Mouse (Mus musculus) right cerebral cortex, adult 18-20 months (tissue): Measurements from ENCODE around the gene Mff.

Experiments
- DNase-seq: peaks from one replicate; pipeline ENCODE4 v3.0.0; 2022; ENCODE audit warnings: mixed read lengths

Mff gene

DNA sequence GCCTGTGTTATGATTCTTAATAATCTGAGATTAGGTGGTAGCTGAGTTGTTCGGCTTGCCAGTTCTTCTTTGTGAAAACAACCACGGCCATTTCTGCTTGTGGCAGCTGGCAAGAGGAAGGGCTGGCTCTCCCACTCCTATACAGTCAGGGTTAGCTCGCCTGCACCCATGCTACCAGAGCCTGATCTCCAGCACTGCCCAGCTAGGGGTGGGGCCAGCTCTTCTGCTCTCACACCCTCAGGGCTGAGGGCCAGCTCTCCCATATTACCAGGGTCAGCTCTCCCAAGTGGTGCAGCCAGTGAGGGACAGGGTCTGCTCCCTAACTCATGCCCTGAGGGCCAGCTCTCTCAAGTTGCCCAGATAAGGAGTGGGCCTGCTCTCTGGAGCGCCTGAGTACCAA lies 47.7 kb downstream of the Mff start:
- no peak for DNase-seq

DNA sequence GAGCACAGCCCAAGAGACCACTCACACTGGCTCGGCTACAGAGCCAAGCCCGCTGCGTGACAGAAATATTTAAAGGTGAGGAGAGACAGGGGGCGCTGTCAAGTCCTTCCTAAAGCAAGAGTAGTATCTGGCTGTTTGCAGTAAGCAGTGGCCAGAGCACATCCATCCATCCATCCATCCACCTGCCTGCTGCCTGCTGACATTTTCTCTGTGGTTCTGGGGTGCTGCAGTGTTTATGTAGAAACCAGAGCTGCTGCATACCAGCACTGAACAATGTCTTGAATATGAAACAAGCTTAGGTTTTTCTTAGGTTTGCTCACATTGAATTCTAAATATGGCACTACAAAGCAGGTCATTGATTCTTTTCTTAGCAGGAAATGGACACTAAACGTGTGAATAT lies 48.5 kb downstream of the Mff start:
- no peak for DNase-seq

DNA sequence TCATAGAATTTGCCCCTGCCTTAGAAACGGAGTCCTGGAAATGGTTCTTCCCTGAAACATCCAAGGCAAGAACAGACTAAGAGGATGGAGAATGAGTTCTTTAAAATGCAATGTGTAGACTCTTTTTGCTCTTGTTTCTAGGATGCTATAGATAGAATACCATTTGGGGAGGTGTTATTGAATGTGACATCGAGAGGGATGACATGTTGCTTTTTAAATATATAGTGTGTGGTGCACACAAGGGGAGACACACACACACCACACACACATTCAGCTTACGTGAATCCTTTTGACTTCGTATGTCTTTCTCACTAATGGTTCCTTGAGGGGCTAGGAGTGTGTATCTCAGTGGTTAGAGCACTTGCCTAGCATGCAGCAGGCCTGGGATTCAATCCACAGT lies 50.6 kb downstream of the Mff start:
- DNase-seq = no peak

DNA sequence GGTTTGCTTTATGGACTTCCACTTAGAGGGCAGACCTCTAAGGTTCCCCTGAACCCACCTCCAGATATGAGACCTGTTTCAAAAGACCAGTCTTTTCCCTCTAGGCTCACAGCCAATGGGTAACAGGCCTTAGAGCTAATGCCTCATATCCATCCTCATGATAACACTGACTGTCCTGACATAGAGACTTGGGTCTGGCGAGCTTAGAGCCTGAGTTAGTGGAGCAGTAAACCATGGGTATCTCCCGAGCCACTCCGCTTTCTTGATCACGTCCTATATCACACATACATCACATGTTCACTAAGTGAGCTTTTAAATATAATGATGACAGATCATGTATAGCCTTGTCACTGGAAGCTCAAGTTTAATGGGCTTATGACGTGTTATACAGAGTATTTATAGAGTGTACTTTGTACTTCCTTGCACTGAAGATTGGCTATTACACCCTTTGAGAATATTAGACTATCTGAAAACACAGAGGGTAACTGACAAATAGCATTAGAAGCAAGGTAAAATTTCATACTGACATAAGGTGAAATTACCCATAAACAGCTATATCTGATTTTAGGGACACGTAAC lies 54.8 kb downstream of the Mff start:
- no peak for DNase-seq

DNA sequence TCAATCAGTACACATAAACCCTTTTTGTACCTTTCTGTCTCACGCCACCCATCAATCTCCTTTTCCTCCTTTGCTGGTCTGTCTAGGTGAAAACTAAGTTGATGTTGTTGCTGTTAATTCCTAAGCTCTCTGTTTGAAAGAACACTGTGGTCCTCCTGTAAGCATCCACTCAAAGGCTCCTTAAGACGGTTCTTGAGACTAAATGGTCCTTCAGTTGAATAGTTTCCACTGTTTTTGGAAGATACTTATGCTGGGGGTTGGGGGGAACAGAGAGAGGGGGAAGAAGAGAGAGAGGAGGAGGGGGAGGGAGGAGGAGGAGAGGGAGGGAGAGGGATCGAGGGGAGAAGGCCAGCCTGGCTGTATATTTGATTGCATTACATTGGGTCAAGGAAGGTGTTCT lies 58.9 kb downstream of the Mff start:
- no peak for DNase-seq

DNA sequence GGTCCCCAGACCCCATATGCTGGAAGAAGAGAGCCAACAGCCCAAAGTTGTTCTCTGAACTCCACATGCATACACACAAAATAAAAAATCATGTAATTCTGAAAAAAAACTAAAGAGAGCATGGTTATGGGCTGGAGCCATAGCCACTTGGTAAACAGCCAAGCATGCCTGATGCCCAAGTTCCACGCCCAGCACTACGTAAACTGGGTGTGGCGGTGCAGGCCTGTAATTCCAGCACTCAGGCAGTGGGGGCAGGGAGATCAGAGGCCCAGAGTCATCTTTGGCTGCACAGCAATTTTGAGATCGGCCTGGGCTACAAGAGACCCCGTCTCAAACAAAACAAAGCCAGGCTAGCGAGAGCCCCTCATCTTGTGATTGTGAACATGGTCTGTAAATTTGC lies 60.9 kb downstream of the Mff start:
- DNase-seq = no peak

DNA sequence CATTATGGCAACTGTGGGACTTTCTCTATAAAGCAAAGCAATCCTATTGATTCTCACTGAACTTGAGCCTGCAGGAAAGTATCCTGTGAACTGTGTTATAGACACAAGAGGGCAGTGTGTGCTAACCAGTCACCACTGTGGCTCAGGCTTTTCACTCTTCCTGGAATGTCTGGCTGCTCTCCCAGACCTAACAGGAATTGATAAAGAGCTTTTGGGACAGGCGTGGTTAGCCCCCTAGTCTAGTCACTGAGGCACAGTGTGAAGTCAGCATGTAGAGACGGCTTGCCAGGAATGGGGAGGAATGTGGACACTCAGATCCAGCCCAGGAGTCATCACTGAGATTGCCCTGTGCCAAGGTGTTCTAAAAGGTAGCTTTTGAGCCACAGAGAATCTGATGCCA lies 62.7 kb downstream of the Mff start:
- DNase-seq = peak; percentile 57

DNA sequence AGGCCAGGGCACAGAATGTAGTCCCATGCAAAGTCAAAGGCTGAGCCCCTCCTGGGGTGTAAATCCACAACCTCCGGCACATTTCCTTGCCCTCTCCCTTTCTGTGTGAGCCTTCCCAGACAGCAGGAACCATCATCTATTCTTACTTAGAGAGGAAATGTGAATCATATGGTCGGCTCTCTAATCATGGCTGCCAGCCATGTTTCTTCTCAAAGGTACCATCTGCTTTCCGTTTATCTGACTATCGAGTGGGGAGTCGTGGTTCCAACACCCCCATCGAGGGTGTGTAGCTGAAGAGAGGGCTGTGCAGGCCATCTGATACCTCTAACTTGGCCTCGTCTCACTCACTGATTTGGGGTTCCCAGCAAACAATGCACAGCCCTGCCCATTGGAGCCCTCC lies 63.4 kb downstream of the Mff start:
- DNase-seq = no peak

DNA sequence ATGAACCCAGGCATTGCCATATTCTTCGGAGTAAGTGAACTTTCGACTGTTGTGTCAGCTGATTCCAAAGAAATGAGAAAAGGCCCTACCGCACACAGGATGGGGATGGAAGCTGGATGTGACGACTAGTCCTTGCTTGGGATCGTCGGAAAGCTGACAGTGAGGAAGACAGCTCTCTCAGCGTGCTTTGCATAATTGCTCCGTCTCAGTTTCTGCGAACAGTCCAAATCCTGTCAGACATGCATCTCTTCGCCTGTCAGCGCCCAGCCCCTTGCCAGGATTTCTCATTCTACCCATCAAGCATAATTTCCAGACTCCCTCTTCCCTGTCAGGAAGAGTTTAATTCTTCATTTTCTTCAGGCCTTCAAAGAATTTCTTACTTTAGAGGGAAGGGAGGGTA lies 66.4 kb downstream of the Mff start:
- DNase-seq = no peak

DNA sequence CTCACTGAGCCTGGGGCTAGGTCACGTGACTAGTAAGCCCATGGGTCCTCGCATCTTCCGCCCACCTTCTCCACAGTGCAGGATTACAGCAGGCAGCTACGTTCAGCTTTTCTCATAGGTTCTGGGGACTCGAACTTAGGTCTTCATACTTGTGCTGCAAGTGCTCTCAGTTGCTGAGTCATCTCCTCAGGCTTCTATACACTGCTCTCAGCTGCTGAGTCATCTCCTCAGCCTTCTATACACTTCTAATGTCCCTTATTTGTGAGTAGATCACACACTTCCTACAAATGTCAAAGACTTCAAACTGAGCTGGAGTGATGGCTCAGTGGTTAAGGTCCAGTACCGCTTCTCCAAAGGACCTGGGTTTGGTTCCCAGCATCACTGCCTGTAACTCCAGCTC lies 67.5 kb downstream of the Mff start:
- no peak for DNase-seq

DNA sequence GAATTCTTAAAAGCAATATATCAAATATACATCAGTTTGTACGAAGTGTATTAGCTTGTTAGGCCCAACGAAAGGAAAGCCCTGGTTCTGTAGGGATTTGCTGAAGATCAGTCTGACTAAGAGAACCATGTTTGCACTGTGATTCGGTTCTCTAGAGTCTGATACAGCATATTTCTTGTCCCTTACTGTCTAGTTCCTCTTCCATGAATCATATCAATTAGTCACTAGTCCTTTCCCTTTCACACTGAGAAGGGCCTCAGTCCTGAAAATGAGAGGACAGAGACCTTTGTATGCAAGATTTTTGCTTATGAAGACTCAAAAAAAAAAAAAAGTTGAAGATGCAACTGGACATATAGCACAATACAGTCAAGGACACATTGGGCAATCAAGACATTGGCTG lies 68.4 kb downstream of the Mff start:
- DNase-seq = no peak

DNA sequence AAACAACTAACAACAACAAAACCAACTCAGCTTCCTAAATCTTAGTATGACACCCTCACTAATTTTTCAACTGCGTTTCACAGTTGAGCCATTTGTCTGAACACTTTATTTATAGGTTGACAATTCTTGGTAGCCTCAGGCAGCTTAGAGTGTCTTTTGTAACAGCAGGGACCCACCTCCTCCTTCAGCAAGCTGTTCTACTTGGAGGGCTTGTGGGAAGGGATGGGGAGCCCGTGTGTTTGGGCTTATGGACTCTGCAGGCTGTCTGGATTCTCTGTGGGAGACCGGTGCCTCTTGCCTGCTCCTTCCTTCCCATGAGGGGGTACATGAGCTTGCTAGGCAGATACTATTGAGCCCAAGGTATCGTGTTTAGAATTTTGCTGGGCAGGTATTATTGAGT lies 69.3 kb downstream of the Mff start:
- DNase-seq = peak; percentile 54

DNA sequence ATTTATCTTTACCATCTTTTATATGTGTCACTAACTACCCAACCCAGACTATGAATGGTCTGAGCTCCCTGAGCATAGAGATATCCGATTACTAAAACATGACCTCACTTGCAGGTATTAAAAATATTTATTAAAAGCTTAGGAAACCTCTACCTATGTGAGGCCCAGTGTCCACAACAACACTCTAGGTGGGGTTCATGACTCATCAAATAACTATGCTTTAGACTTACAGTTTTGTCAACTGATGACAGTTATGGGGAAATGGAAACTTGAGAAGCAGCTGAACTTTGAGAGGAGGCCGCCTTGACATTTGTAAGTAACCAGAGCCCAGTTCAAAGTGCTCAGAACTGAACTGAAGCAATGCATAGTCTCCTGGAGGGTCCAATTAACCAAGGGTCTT lies 70.5 kb downstream of the Mff start:
- DNase-seq = no peak

DNA sequence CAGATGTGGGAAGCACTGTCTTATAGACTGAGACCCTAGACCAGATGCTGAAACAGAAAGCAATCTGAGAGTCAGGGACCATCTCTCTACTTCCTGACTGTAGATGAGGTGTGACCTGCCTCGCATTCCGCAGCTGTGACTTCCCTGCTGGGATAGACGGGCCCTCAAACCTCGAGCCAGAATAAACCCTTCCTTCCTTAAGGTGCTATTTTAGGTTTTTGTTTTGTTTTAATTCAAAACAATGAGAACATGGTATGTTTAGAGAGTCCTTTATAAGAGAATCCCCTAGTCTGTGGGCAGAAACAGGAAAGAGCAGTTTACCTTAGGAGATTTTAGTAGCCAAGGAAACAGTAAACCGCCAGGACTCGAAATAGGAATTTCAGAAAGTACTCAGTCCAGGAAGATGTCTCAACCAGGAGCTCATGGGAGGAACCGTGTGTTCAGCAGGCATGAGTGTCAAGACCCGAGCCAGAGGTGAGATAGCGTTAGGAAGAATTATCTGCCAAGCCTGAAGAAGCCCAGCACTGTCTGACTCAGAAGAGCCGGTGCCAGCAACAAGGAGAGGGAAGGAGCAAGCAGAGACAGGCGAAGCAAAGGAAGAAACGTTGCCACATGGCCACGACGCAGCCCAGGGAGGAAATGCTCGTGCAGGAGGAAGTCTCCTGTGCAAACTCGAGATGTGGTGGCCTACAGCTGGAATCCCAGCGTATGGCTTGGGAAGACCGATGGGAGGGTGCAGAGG lies 71.2 kb downstream of the Mff start:
- no peak for DNase-seq

DNA sequence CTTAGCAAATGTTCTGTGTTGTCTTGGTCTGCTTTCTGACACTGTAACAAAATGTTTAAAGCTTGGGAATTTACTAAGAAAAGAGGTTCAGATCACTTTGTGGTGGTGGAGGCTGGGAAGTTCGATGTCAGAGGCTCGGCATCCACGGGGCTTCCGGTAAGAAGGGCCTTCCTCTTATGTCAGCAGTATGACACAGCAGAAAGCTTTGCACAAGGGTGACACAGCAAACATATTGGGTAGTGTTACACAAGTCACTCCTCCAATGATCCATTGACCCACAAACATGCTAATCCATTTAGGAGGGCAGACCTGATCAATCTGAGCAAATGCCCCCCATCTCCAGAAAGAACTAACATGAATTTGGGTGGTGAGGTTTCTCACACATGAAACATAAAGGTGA lies 72.4 kb downstream of the Mff start:
- DNase-seq = no peak

DNA sequence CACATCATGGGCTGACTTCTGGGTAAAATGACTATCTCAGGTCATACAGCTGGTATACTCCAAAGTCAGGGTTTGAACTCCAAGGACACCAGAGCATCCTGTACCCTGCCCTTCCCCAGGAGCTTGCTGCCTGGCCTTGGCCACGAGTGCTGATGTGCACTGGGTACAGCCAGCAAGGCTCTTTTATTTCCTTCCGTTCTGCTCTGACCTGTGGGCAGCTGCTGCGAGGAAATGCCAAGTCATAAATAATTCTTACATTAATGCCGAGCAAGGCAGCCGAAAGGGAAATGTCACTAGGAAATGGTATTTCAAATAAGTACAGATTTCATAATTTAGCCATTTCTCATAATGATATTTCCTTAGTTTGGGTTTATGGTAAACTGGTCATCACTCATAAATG lies 73.6 kb downstream of the Mff start:
- DNase-seq = no peak

DNA sequence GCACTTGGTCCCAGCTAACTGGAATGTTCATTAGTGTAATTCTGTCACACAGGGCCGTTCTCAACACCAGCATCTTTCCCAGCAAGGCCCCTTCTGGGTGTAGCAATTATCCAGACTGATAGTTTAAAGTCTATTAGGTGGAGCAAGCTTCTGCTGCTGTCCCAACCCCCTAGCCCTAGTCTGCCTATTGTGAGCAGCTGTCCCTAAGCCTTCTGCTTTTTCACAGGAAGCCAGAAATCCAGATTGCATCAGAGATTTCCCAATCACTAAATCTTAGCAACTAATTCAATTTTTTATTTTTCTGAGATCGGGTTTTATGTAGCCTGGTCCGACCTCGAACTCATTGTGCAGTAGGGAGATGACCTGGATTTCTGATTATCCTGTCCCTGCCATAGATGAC lies 74.2 kb downstream of the Mff start:
- no peak for DNase-seq

DNA sequence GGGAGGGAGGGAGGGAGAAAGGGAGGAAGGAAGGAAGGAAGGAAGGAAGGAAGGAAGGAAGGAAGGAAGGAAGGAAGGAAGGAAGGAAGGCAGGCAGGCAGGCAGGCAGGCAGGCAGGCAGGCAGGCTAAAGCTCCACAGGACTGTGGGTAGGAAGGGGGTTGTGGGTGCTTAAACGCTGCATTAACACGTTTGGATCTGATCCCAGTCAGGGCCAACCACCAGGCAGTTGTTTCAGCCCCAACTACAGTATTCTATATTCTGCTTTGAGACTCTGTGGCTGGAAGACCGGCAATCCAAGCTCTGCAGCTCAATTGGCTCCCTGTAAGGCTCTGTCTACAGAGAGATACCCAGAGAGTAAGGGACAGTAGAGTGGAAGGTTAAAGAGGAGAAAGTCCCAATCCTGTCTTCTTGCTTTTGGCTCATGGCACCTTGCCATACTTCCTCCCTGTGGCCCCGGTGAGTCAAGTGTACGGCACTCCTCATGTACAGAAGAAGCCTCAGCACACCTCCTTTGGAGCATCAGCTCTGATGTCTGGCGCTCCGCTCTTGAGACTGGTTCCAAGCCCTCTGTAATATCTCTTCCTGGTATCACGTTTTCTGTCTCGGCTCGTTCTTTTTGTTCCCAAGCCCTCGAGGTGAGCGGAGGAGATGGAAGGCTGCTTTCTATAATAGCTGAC lies 76.6 kb downstream of the Mff start:
- DNase-seq = no peak
